Mouse (Mus musculus): Measurements from ENCODE around the gene Tdp2. TPM values are rescaled to one million over a fixed set of nuclear protein-coding genes. Genes with fewer than 3 reads are reported as not detected.

Tdp2 gene
- total and polyA plus RNA-seq, 3 experiments: 37.4 to 96.6 (median 44.5) TPM

GRCm38 (mm10) chr13:24781916-24782315 lies 49.6 kb upstream of the Tdp2 start:
- Histone ChIP-seq H3K27me3 (replicated peaks) (no peaks in the 10 kb centered on the region), H3K79me2 (replicated peaks; ENCODE audit: control insufficient read depth, extremely low read depth, insufficient read depth, poor library complexity, severe bottlenecking) (no peaks in the 10 kb centered on the region), H3K4me1 (ENCODE audit: control insufficient read depth in 1 of 2, insufficient read depth in 2 of 2) (peaks cover 14 to 44% of the 10 kb centered on the region in 2 experiments), H3K4me3 (replicated peaks in 1 of 3; ENCODE audit: low read depth in 2 of 3, low read length in 2 of 3, poor library complexity in 1 of 3) (no peak overlapping the region), H3K36me3 (replicated peaks in 1 of 2; ENCODE audit: control insufficient read depth in 1 of 2, insufficient read depth in 1 of 2, low read length in 1 of 2) (no peaks in the 10 kb centered on the region), H3K27ac (ENCODE audit: insufficient read depth, low read depth) (no peak overlapping the region), H3K9ac (ENCODE audit: insufficient read depth, low read depth) (no peak overlapping the region), H3K9me3 (replicated peaks; ENCODE audit: low read length) (peaks cover 2% of the 10 kb centered on the region), H3K4me2 (ENCODE audit: insufficient read depth, low read depth, poor library complexity, severe bottlenecking) (no peak overlapping the region)
- TF ChIP-seq MAX (IDR thresholded peaks at IDR 0.05; ENCODE audit: low read length) (no peak), ZC3H11A (IDR thresholded peaks at IDR 0.05; ENCODE audit: low read depth, low read length) (no peak), EP300 (IDR thresholded peaks at IDR 0.05; ENCODE audit: low read length) (no peak), JUN (IDR thresholded peaks at IDR 0.05; ENCODE audit: insufficient read depth, low read depth, low read length) (no peak), SMC3 (IDR thresholded peaks at IDR 0.05; ENCODE audit: low read depth, low read length) (no peak), CHD1 (IDR thresholded peaks at IDR 0.05; ENCODE audit: low read depth, low read length) (no peak), POLR2A (IDR thresholded peaks at IDR 0.05; ENCODE audit: low read depth, low read length) (no peak), SIN3A (IDR thresholded peaks at IDR 0.05; ENCODE audit: low read length) (no peak), MXI1 (IDR thresholded peaks at IDR 0.05; ENCODE audit: low read depth, low read length) (no peak), ZMIZ1 (IDR thresholded peaks at IDR 0.05; ENCODE audit: low read depth, low read length) (no peak), NRF1 (IDR thresholded peaks at IDR 0.05; ENCODE audit: low read depth, low read length) (no peak), MEF2A (IDR thresholded peaks at IDR 0.05; ENCODE audit: borderline replicate concordance, low read depth, low read length) (no peak), USF2 (conservative IDR thresholded peaks at IDR 0.05; ENCODE audit: low read depth, low read length) (no peak), MAZ (IDR thresholded peaks at IDR 0.05; ENCODE audit: low read depth, low read length) (no peak), UBTF (IDR thresholded peaks at IDR 0.05; ENCODE audit: low read depth, low read length) (no peak), ZNF384 (IDR thresholded peaks at IDR 0.05; ENCODE audit: low read depth, low read length) (no peak), PAX5 (IDR thresholded peaks at IDR 0.05; ENCODE audit: low read length) (no peak), MAFK (IDR thresholded peaks at IDR 0.05; ENCODE audit: insufficient replicate concordance, low read length) (no peak), RCOR1 (conservative IDR thresholded peaks at IDR 0.05; ENCODE audit: low read depth, low read length) (no peak), ELF1 (IDR thresholded peaks at IDR 0.05; ENCODE audit: low read depth, low read length) (no peak)
- dilution Hi-C loops (cut with MboI; ENCODE audit: extremely low pct_ligation_motif_present, extremely low pct_unique_long_range_greater_than_20kb, low sequenced_read_pairs) (no loop called here), in situ Hi-C loops (cut with MboI; ENCODE audit: low pct_ligation_motif_present, low pct_unique_long_range_greater_than_20kb, low sequenced_read_pairs) (no loop called here)
- no peak for DNase-seq (ENCODE audit: extremely low read depth)

GRCm38 (mm10) chr13:24786014-24786490 lies 45.4 kb upstream of the Tdp2 start:
- Histone ChIP-seq H3K9me3 (replicated peaks; ENCODE audit: low read length) (peaks cover 2% of the 10 kb centered on the region), H3K4me1 (ENCODE audit: control insufficient read depth in 1 of 2, insufficient read depth in 2 of 2) (peaks cover 14 to 38% of the 10 kb centered on the region in 2 experiments), H3K4me3 (replicated peaks in 1 of 3; ENCODE audit: low read depth in 2 of 3, low read length in 2 of 3, poor library complexity in 1 of 3) (peak overlapping the region in 2 of 3 experiments; percentile 3 to 21), H3K27me3 (replicated peaks) (no peaks in the 10 kb centered on the region), H3K79me2 (replicated peaks; ENCODE audit: control insufficient read depth, extremely low read depth, insufficient read depth, poor library complexity, severe bottlenecking) (no peaks in the 10 kb centered on the region), H3K27ac (ENCODE audit: insufficient read depth, low read depth) (peak overlapping the region; percentile 37), H3K4me2 (ENCODE audit: insufficient read depth, low read depth, poor library complexity, severe bottlenecking) (peak overlapping the region; percentile 5), H3K9ac (ENCODE audit: insufficient read depth, low read depth) (no peak overlapping the region), H3K36me3 (replicated peaks in 1 of 2; ENCODE audit: control insufficient read depth in 1 of 2, insufficient read depth in 1 of 2, low read length in 1 of 2) (no peaks in the 10 kb centered on the region)
- in situ Hi-C loops (cut with MboI; ENCODE audit: low pct_ligation_motif_present, low pct_unique_long_range_greater_than_20kb, low sequenced_read_pairs): no loop called here
- dilution Hi-C loops (cut with MboI; ENCODE audit: extremely low pct_ligation_motif_present, extremely low pct_unique_long_range_greater_than_20kb, low sequenced_read_pairs): no loop called here
- peak; percentile 93 for DNase-seq (ENCODE audit: extremely low read depth)
- no peak for TF ChIP-seq SMC3 (IDR thresholded peaks at IDR 0.05; ENCODE audit: low read depth, low read length)
- TF ChIP-seq NELFE (IDR thresholded peaks at IDR 0.05; ENCODE audit: low read depth, low read length): peak; percentile 69
- TF ChIP-seq TBP (conservative IDR thresholded peaks at IDR 0.05; ENCODE audit: low read depth, low read length): peak; percentile 21; the same call in 1 of the 2 replicates
- TF ChIP-seq ZC3H11A (IDR thresholded peaks at IDR 0.05; ENCODE audit: low read depth, low read length): no peak
- TF ChIP-seq ZNF384 (IDR thresholded peaks at IDR 0.05; ENCODE audit: low read depth, low read length): no peak
- no peak for TF ChIP-seq PAX5 (IDR thresholded peaks at IDR 0.05; ENCODE audit: low read length)
- peak; percentile 14; the same call in 1 of the 2 replicates for TF ChIP-seq USF1 (IDR thresholded peaks at IDR 0.05; ENCODE audit: low read depth, low read length)
- no peak for TF ChIP-seq RCOR1 (conservative IDR thresholded peaks at IDR 0.05; ENCODE audit: low read depth, low read length)
- no peak for TF ChIP-seq POLR2AphosphoS2 (IDR thresholded peaks at IDR 0.05; ENCODE audit: low read depth, low read length)
- TF ChIP-seq ETS1 (conservative IDR thresholded peaks at IDR 0.05; ENCODE audit: low read depth, low read length): peak; percentile 43; the same call in 1 of the 2 replicates
- TF ChIP-seq MAX (IDR thresholded peaks at IDR 0.05; ENCODE audit: low read length): peak; percentile 92
- no peak for TF ChIP-seq ZMIZ1 (IDR thresholded peaks at IDR 0.05; ENCODE audit: low read depth, low read length)
- peak; percentile 50; the same call in 1 of the 2 replicates for TF ChIP-seq MEF2A (IDR thresholded peaks at IDR 0.05; ENCODE audit: borderline replicate concordance, low read depth, low read length)
- peak; percentile 21 for TF ChIP-seq EP300 (IDR thresholded peaks at IDR 0.05; ENCODE audit: low read length)
- TF ChIP-seq ELF1 (IDR thresholded peaks at IDR 0.05; ENCODE audit: low read depth, low read length): peak; percentile 30; the same call in 1 of the 2 replicates
- TF ChIP-seq RAD21 (IDR thresholded peaks at IDR 0.05; ENCODE audit: low read depth, low read length): no peak
- TF ChIP-seq USF2 (conservative IDR thresholded peaks at IDR 0.05; ENCODE audit: low read depth, low read length): 0 out of 2 replicates have a peak, but pooled peaks have one; percentile 16
- peak; percentile 83 for TF ChIP-seq SIN3A (IDR thresholded peaks at IDR 0.05; ENCODE audit: low read length)
- TF ChIP-seq MXI1 (IDR thresholded peaks at IDR 0.05; ENCODE audit: low read depth, low read length): peak; percentile 77; the same call in 1 of the 2 replicates
- TF ChIP-seq JUND (conservative IDR thresholded peaks at IDR 0.05; ENCODE audit: low read depth, low read length): peak; percentile 55
- TF ChIP-seq NRF1 (IDR thresholded peaks at IDR 0.05; ENCODE audit: low read depth, low read length): no peak
- TF ChIP-seq CHD1 (IDR thresholded peaks at IDR 0.05; ENCODE audit: low read depth, low read length): no peak
- no peak for TF ChIP-seq CTCF (conservative IDR thresholded peaks at IDR 0.05 in 1 of 2, IDR thresholded peaks at IDR 0.05 in 1 of 2; ENCODE audit: low read depth in 2 of 2, low read length in 2 of 2)
- TF ChIP-seq CHD2 (IDR thresholded peaks at IDR 0.05; ENCODE audit: low read length): 0 out of 2 replicates have a peak, but pooled peaks have one; percentile 62
- peak; percentile 66 for TF ChIP-seq POLR2A (IDR thresholded peaks at IDR 0.05; ENCODE audit: low read depth, low read length)

Data from CH12.LX (cell line).